Mouse (Mus musculus): ENCODE data around the gene Dda1.

DNA sequence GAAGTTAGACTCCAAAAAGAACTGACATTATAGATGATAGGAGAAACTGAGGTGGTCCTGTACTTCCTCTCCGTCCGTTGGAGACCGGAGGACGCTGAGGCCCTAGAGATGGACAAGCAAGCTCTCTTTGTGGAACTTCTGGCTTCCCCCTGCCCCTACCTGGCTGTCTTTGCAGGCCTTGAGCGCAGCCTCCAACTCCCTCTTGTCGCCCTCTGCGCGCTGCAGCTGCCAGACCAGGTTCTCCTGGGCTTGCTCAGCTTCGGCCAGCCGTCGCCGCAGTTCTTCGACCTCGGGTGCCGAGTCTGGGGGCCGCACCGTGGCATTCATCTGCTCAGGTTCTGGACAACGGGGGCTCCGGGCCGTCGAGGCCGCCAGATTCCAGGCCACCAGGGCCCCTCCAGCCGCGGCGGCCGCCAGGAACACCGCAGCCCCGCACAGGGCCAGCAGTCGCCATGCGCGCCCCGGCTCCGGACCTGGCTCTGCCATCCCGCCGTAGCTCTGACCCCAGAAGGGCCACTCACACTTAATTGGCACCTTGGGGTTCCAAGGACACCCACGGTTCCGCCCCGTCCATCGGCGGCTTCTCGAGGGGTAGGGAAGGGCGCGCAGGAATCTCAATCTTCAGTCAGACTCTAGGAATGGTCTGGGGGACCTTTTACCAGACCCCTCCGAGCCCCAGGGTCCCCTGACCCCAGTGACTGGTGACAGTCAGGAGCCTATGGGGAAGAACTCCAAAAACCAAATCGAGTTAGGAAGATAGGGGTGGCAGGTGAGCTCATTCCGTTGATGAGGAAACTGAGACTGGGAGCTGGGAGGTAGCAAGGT lies 56.4 kb downstream of the Dda1 start, which contains the start of gene Ccdc194:
- TF ChIP-seq CTCF (IDR thresholded peaks at IDR 0.05; ENCODE audit: low read depth) (no peak), EP300 (IDR thresholded peaks at IDR 0.05; ENCODE audit: low read depth) (no peak)

All from heart, postnatal 0 days (tissue).